Mouse (Mus musculus) lung, embryonic 14.5 days (tissue): ENCODE measurements around the gene Mtg2. TPM values are rescaled to one million over a fixed set of nuclear protein-coding genes. Genes with fewer than 3 reads are reported as not detected.

ENCODE experiments used
- ATAC-seq: fragments of 200-750 bp; cut with Nextera tagmentation; 2 replicates; pipeline ENCODE4 v1.8.0; 2017; ENCODE audit warnings: mild to moderate bottlenecking, moderate TSS enrichment, moderate library complexity; ENCODE audit not compliant: insufficient read depth
- DNase-seq: peaks from one replicate; pipeline ENCODE4 v3.0.0-alpha.2; 2015
- H3K27ac ChIP-seq: fragments of 300-500 bp; sonication (generic); 2 replicates; pipeline ENCODE4 v1.5.1; 2014; ENCODE audit warnings: low read depth, mild to moderate bottlenecking, moderate library complexity
- H3K27me3 ChIP-seq: fragments of 300-500 bp; sonication (generic); 2 replicates; pipeline ENCODE4 v1.6.1; 2014; ENCODE audit warnings: low read length, control low read depth; ENCODE audit not compliant: insufficient read depth
- H3K36me3 ChIP-seq: fragments of 300-500 bp; sonication (generic); 2 replicates; pipeline ENCODE4 v1.6.1; 2014; ENCODE audit warnings: control low read depth; ENCODE audit not compliant: insufficient read depth
- H3K4me1 ChIP-seq: fragments of 300-500 bp; sonication (generic); 2 replicates; pipeline ENCODE4 v1.6.1; 2014; ENCODE audit warnings: antibody characterized with exemption, control low read depth; ENCODE audit not compliant: insufficient read depth
- H3K4me2 ChIP-seq: fragments of 300-500 bp; sonication (generic); 2 replicates; pipeline ENCODE4 v1.6.1; 2014; ENCODE audit warnings: mild to moderate bottlenecking
- H3K4me3 ChIP-seq: fragments of 300-500 bp; sonication (generic); 2 replicates; pipeline ENCODE4 v1.5.1; 2014; ENCODE audit warnings: low read depth, low read length
- H3K9ac ChIP-seq: fragments of 300-500 bp; sonication (generic); 2 replicates; pipeline ENCODE4 v1.6.1; 2014
- H3K9me3 ChIP-seq: fragments of 300-500 bp; sonication (generic); 2 replicates; pipeline ENCODE4 v1.6.1; 2016; ENCODE audit warnings: low read depth, low read length, control low read depth
- CTCF ChIP-seq: IDR thresholded peaks from 2 replicates; pipeline ENCODE4 v1.5.1; 2016; ENCODE audit warnings: antibody characterized with exemption, low read depth
- WGBS: fragments of 180-500 bp; shearing (Covaris S2); extraction: QIAGEN DNeasy Blood & Tissue Kit; methylation state at CpG from one replicate; pipeline ENCODE4 v1.1.7; 2014; 5-methylcytosine and 5-hydroxymethylcytosine counted together
- polyA plus RNA-seq: library from polyadenylated mRNA; unstranded; fragments of >200 nt; fragmentation: Nextera tagmentation; extraction: Ambion mirVana; gene quantifications from 2 replicates; pipeline ENCODE4 v1.2.1, GENCODE M21; 2014

Gene Mtg2
- polyA plus RNA-seq, 1 experiment from 2014 or later = 23.4 TPM

DNA sequence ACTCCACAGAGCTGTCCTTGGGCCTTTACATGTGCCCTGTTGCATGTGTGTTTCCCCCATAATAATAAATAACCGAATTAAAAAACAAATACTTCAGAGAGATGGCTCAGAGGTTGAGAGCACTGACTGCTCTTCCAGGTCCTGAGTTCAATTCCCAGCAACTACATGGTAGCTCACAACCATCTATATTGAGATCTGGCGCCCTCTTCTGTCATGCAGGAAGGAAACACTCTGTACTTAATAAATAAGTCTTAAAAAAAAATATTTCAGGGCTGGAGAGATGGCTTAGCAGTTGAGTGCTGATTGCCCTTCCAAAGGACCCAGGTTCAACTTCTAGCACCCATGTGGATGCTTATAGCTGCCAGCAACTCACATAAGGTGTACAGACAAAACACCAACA, 53.8 kb downstream of the Mtg2 start:
- H3K4me3 ChIP-seq = no peak overlapping the region
- ATAC-seq (no peak), DNase-seq (no peak)
- no peaks in the 10 kb centered on the region for H3K27me3 ChIP-seq
- no peak overlapping the region for H3K9ac ChIP-seq
- no peak overlapping the region for H3K4me2 ChIP-seq
- 0 out of 2 replicates have a peak, but pooled peaks cover 4% of the 10 kb centered on the region for H3K36me3 ChIP-seq
- H3K9me3 ChIP-seq = no peaks in the 10 kb centered on the region
- WGBS = 82% methylated on average over 2 of the region's 2 CpGs
- TF ChIP-seq CTCF = no peak
- H3K4me1 ChIP-seq = peaks cover 4% of the 10 kb centered on the region; the same call in 1 of the 2 replicates
- no peak overlapping the region for H3K27ac ChIP-seq

DNA sequence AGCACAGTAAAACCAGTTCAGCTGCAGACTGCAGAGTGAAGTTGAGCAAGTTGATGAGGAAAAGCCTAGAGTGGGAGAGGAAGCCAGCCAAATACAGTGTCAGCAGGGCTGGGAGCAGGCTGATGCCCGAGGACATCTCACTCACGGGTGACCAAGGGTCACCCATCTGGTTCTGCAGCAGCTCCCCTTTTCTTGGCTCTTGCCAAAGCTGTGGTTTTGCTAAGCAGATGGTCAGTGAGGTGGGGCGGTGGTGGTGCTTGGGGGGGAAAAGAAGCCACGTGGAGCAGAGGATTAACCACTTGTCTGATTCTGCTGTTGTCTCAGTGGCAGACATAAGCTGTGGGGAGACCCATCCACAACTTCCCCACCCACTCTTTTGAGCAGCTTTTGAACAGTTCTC, 55.8 kb downstream of the Mtg2 start:
- no peak for TF ChIP-seq CTCF
- Histone ChIP-seq H3K27me3 (no peaks in the 10 kb centered on the region), H3K4me1 (no peaks in the 10 kb centered on the region), H3K4me2 (no peak overlapping the region), H3K36me3 (0 out of 2 replicates have a peak, but pooled peaks cover 4% of the 10 kb centered on the region), H3K27ac (no peak overlapping the region), H3K9me3 (no peaks in the 10 kb centered on the region), H3K4me3 (no peak overlapping the region), H3K9ac (peak overlapping the region; percentile 20; the same call in 1 of the 2 replicates)
- WGBS = 15% methylated on average over 4 of the region's 4 CpGs
- DNase-seq = peak; percentile 52
- peak; percentile 71 for ATAC-seq

GRCm38 (mm10) chr2:180127675-180128074, 57.3 kb downstream of the Mtg2 start:
- no peak for DNase-seq
- no peak overlapping the region for H3K9ac ChIP-seq
- 69% methylated on average over 1 of the region's 1 CpGs for WGBS

DNA sequence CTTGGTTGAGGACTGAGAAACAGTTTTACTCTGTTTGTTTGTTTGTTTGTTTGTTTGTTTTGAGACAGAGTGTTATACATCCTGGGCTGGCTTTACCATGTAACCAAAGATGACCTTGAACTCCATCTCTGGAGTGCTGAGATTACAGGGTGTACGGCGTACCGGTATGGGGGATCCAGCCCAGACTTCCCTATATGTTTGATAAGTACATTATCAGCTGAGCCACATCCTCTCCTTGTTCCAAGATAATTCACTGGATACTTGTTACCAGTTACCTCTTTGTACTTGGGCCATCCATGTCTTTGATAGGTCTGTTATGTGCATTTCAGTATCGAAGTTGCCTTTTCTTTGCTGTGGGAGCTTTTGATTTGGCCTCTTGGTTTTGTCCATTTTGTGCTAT, 62.8 kb downstream of the Mtg2 start:
- 0 out of 2 replicates have a peak, but pooled peaks cover 8% of the 10 kb centered on the region for H3K36me3 ChIP-seq
- WGBS = 88% methylated on average over 4 of the region's 4 CpGs
- H3K9ac ChIP-seq = no peak overlapping the region
- H3K4me1 ChIP-seq = no peaks in the 10 kb centered on the region
- DNase-seq = no peak
- no peaks in the 10 kb centered on the region for H3K9me3 ChIP-seq
- H3K27ac ChIP-seq = no peak overlapping the region
- no peak for ATAC-seq
- no peak overlapping the region for H3K4me3 ChIP-seq
- TF ChIP-seq CTCF = no peak
- no peak overlapping the region for H3K4me2 ChIP-seq
- no peaks in the 10 kb centered on the region for H3K27me3 ChIP-seq

More at GRCm38 (mm10) chr2:180127675-180128074, 57.3 kb downstream of the Mtg2 start:
- Histone ChIP-seq H3K4me1 (no peaks in the 10 kb centered on the region), H3K4me2 (no peak overlapping the region), H3K9me3 (no peaks in the 10 kb centered on the region), H3K27me3 (no peaks in the 10 kb centered on the region), H3K27ac (no peak overlapping the region), H3K36me3 (0 out of 2 replicates have a peak, but pooled peaks cover 4% of the 10 kb centered on the region), H3K4me3 (no peak overlapping the region)
- no peak for TF ChIP-seq CTCF
- ATAC-seq = no peak

DNA sequence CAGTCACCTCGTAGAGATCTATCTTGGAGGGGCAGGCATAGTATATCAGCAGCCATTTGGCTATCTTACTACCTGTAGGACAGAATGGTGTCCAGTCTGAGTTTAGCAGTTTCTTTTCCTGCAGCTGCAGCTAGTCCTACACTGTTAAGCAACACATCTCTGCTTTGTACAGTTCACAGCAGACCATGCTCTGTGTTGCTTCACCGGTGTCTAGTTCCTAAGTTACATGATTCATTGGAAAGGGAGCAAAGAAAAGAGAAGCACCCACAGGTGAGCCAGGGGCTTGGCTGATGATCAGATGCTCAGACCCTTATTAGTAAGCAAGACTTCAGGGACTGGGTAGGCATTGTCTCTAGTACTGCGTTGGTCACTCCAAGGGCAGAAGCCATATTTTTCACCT, 63.5 kb downstream of the Mtg2 start:
- WGBS = 76% methylated on average over 3 of the region's 3 CpGs
- ATAC-seq (no peak), DNase-seq (no peak)
- Histone ChIP-seq H3K9me3 (no peaks in the 10 kb centered on the region), H3K4me3 (no peak overlapping the region), H3K27ac (no peak overlapping the region), H3K4me2 (no peak overlapping the region), H3K9ac (no peak overlapping the region), H3K27me3 (no peaks in the 10 kb centered on the region), H3K4me1 (no peaks in the 10 kb centered on the region), H3K36me3 (peaks cover 14% of the 10 kb centered on the region; the same call in 1 of the 2 replicates)
- TF ChIP-seq CTCF = no peak

GRCm38 (mm10) chr2:180135414-180135813, 65.0 kb downstream of the Mtg2 start:
- no peak for TF ChIP-seq CTCF
- Histone ChIP-seq H3K4me1 (no peaks in the 10 kb centered on the region), H3K4me2 (no peak overlapping the region), H3K4me3 (no peak overlapping the region), H3K9ac (no peak overlapping the region), H3K36me3 (peaks cover 14% of the 10 kb centered on the region; the same call in 1 of the 2 replicates), H3K9me3 (no peaks in the 10 kb centered on the region), H3K27me3 (no peaks in the 10 kb centered on the region), H3K27ac (no peak overlapping the region)
- ATAC-seq = no peak
- DNase-seq = no peak
- 69% methylated on average over 5 of the region's 5 CpGs for WGBS

Other genes with a start within 250 kb of the Mtg2 start
- 4.6 and 5.5 TPM in 2 replicates for gene Taf4, start 93.9 kb upstream of the Mtg2 start, polyA plus RNA-seq
- 6.5 and 6.8 TPM in 2 replicates for gene Lsm14b, start 45.6 kb upstream of the Mtg2 start, polyA plus RNA-seq
- gene Psma7, start 28.2 kb upstream of the Mtg2 start, polyA plus RNA-seq = 548 and 630 TPM in 2 replicates
- 4.7 and 5.6 TPM in 2 replicates for gene Ss18l1, start 28.1 kb upstream of the Mtg2 start, polyA plus RNA-seq
- gene Hrh3, start 33.9 kb downstream of the Mtg2 start, polyA plus RNA-seq = not detected in 2 replicates
- gene Osbpl2, start 48.7 kb downstream of the Mtg2 start, polyA plus RNA-seq = 30.9 and 31.1 TPM in 2 replicates
- 160 and 163 TPM in 2 replicates for gene Adrm1, start 100.9 kb downstream of the Mtg2 start, polyA plus RNA-seq
- gene Lama5, start 155.3 kb downstream of the Mtg2 start, polyA plus RNA-seq = 95.0 and 95.1 TPM in 2 replicates
- gene Rps21, start 186.8 kb downstream of the Mtg2 start, polyA plus RNA-seq = 630 and 724 TPM in 2 replicates
- 24.0 and 25.6 TPM in 2 replicates for gene Cables2, start 202.9 kb downstream of the Mtg2 start, polyA plus RNA-seq
- gene Rbbp8nl, start 219.3 kb downstream of the Mtg2 start, polyA plus RNA-seq = 1.9 and 2.3 TPM in 2 replicates